Mouse (Mus musculus) olfactory bulb, adult 2 months (tissue): ENCODE measurements at regions not wholly inside any gene's neighbourhood (a gene's known extent, or its start where the extent isn't known, plus 50 kb on each side); places are given as distances from the start of the nearest gene placed in this dataset.

Experiments used
- CTCF ChIP-seq: fragments of 200-500 bp; IDR thresholded peaks from 2 replicates; pipeline ENCODE4 v1.5.1; 2012; ENCODE audit warnings: low read depth, mild to moderate bottlenecking, low read length, moderate library complexity; ENCODE audit not compliant: insufficient read depth
- POLR2A ChIP-seq: fragments of 200-500 bp; IDR thresholded peaks from 2 replicates; pipeline ENCODE4 v1.6.1; 2012; ENCODE audit warnings: mild to moderate bottlenecking, low read depth, low read length, moderate library complexity; ENCODE audit not compliant: insufficient read depth

DNA sequence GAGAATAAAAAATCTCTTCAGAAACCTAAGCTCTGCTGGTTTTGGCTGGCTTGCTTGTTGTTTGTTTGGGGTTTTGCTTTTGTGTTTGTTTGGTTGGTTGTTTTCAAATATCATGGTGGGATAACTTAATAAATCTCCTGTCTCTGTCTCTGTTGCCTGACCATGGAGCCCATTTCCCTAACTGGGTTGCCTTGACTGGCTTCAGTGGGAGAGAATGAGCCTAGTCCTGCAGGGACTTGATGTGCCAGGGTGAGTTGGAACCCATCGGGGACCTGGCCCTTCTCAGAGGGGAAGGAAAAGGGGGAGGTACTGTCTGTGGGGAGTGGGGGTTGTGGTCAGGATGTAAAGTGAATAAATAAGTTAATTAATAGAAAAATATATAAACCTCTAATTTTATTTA lies 111.1 kb upstream of the Phyhipl start:
- TF ChIP-seq CTCF (no peak), POLR2A (no peak)
